Comparison of ENCODE assay signal across 5 mouse cellular contexts in genomic region chr2:4679886-4680285, GRCm38 (mm10).
"Had no signal": no experiment of that assay in that cellular context is flagged by ENCODE, and none has a peak within 500 bp of the region (broad histone marks: within the 10 kb centered on the region; RNA-seq: fewer than 3 reads in every experiment).

No protein-coding gene starts in this region.

- DNase-seq: left cerebral cortex, postnatal 4 days; lung, adult 18-20 months; right cerebral cortex, adult 18-20 months; right cerebral cortex, postnatal 25 days; thymus, postnatal 4 days had no signal
